Mouse (Mus musculus) kidney, postnatal 25 days (tissue): ENCODE measurements around the gene Pllp.

ENCODE experiments used
- DNase-seq, 2 experiments: peaks; one replicate each; pipeline ENCODE4 v3.0.0; 2021; ENCODE audit warnings: mixed read lengths in 2 of 2

Pllp gene

GRCm38 (mm10) chr8:94646165-94646564 is 49.9 kb downstream of the Pllp start:
- no peak for DNase-seq

- no peak for DNase-seq
Measured at GRCm38 (mm10) chr8:94645202-94645601, 50.9 kb downstream of the Pllp start.

- no peak for DNase-seq
Measured at GRCm38 (mm10) chr8:94641938-94642337, 54.1 kb downstream of the Pllp start.

GRCm38 (mm10) chr8:94641183-94641582 is 54.9 kb downstream of the Pllp start:
- no peak for DNase-seq

- DNase-seq = no peak
Measured at GRCm38 (mm10) chr8:94634211-94634610, 61.9 kb downstream of the Pllp start.

- DNase-seq = no peak
Measured at GRCm38 (mm10) chr8:94633564-94634194, 62.4 kb downstream of the Pllp start.
